Comparison of ENCODE assay signal across 8 mouse cellular contexts in genomic region chr11:115151755-115152429, GRCm38 (mm10). TPM values are rescaled to one million over a fixed set of nuclear protein-coding genes. Genes with fewer than 3 reads are reported as not detected.
A peak's percentile ranks its signal among the peaks of the same experiment; 100 is the strongest.
DNase-seq lines count a peak whose midpoint lies in the region; ATAC-seq lines count a peak whose summit lies in the region.

No protein-coding gene starts in this region.

- H3K27me3 ChIP-seq in limb, embryonic 10.5 days (ENCODE audit: low read depth, poor library complexity, severe bottlenecking): peaks cover 45% of the 10 kb centered on the region
- H3K27me3 ChIP-seq in midbrain, embryonic 14.5 days (ENCODE audit: control insufficient read depth, insufficient read depth, low read length): peaks cover 22% of the 10 kb centered on the region

- peak overlapping the region; percentile 58 for H3K4me2 ChIP-seq in midbrain, embryonic 14.5 days (ENCODE audit: low read length)

- peak overlapping the region; percentile 52 for H3K4me3 ChIP-seq in limb, embryonic 10.5 days
- H3K4me3 ChIP-seq in midbrain, embryonic 14.5 days (replicated peaks; ENCODE audit: low read depth, low read length): peak overlapping the region; percentile 35

- WGBS in limb, embryonic 10.5 days: 12% methylated on average over 15 of the region's 15 CpGs
- WGBS in midbrain, embryonic 14.5 days: 2% methylated on average over 15 of the region's 15 CpGs

- peak; percentile 83; the same call in 1 of the 2 replicates for ATAC-seq in midbrain, embryonic 14.5 days (ENCODE audit: low FRiP score, low TSS enrichment)

- H3K9me3 ChIP-seq in limb, embryonic 10.5 days (replicated peaks): no peaks in the 10 kb centered on the region
- no peaks in the 10 kb centered on the region for H3K9me3 ChIP-seq in midbrain, embryonic 14.5 days (ENCODE audit: control insufficient read depth, low read length)

- peak overlapping the region; percentile 50 for H3K9ac ChIP-seq in midbrain, embryonic 14.5 days (replicated peaks; ENCODE audit: low read length)

- peaks cover 58% of the 10 kb centered on the region for H3K4me1 ChIP-seq in limb, embryonic 10.5 days
- peaks cover 10% of the 10 kb centered on the region; the same call in 1 of the 2 replicates for H3K4me1 ChIP-seq in midbrain, embryonic 14.5 days (ENCODE audit: control insufficient read depth, insufficient read depth, low read length)

- no peaks in the 10 kb centered on the region for H3K36me3 ChIP-seq in limb, embryonic 10.5 days
- H3K36me3 ChIP-seq in midbrain, embryonic 14.5 days (ENCODE audit: control insufficient read depth, insufficient read depth, low read length): no peaks in the 10 kb centered on the region

- H3K27ac ChIP-seq in limb, embryonic 10.5 days: peak overlapping the region; percentile 22; the same call in 1 of the 2 replicates
- H3K27ac ChIP-seq in midbrain, embryonic 14.5 days (replicated peaks; ENCODE audit: low read depth, low read length): no peak overlapping the region

- DNase-seq in urinary bladder, postnatal 25 days (ENCODE audit: low spot score): peak; percentile 55
- DNase-seq in urinary bladder, postnatal 10 days (ENCODE audit: low spot score): no peak
- peak; percentile 95 for DNase-seq in embryo, embryonic 10.5 days (ENCODE audit: low spot score)
- peak; percentile 78 for DNase-seq in heart, postnatal 4 days
- DNase-seq in limb, embryonic 10.5 days (ENCODE audit: low spot score): peak; percentile 89
- peak; percentile 91 for DNase-seq in midbrain, embryonic 14.5 days
- DNase-seq in spleen, adult 12 weeks (ENCODE audit: low spot score): no peak
- no peak for DNase-seq in B cell, adult 2 months

RNA-seq across cellular contexts. Expression of gene Slc9a3r1, which starts 11.2 kb away (rescaled TPM):
- total RNA-seq in heart, postnatal 4 days (2021): 10 to 100 TPM; 13.9 to 15.3 TPM
- polyA plus RNA-seq in limb, embryonic 10.5 days (2016; fragmentation: Nextera tagmentation; extraction: Ambion mirVana): 30.7 and 32.2 TPM in 2 replicates
- 44.3 and 46.6 TPM in 2 replicates for polyA plus RNA-seq in midbrain, embryonic 14.5 days (2014; fragmentation: Nextera tagmentation; extraction: Ambion mirVana)

RNA-seq across cellular contexts. Expression of gene Cd300lf, which starts 18.1 kb away (rescaled TPM):
- total RNA-seq in heart, postnatal 4 days (2021): under 1 TPM; 0.31 to 0.52 TPM
- 0.06 TPM in 1 of 2 replicates, not detected in the other for polyA plus RNA-seq in limb, embryonic 10.5 days (2016; fragmentation: Nextera tagmentation; extraction: Ambion mirVana)
- polyA plus RNA-seq in midbrain, embryonic 14.5 days (2014; fragmentation: Nextera tagmentation; extraction: Ambion mirVana): not detected in 2 replicates

RNA-seq across cellular contexts. Expression of gene Tmem104, which starts 35.4 kb away (rescaled TPM):
- total RNA-seq in heart, postnatal 4 days (2021): 1 to 10 TPM; 5.2 to 9.3 TPM
- 9.1 and 9.8 TPM in 2 replicates for polyA plus RNA-seq in limb, embryonic 10.5 days (2016; fragmentation: Nextera tagmentation; extraction: Ambion mirVana)
- polyA plus RNA-seq in midbrain, embryonic 14.5 days (2014; fragmentation: Nextera tagmentation; extraction: Ambion mirVana): 10.9 and 14.9 TPM in 2 replicates

RNA-seq across cellular contexts. Expression of gene Nat9, which starts 35.8 kb away (rescaled TPM):
- 10 to 100 TPM; 11.9 to 12.0 TPM for total RNA-seq in heart, postnatal 4 days (2021)
- 15.6 and 22.7 TPM in 2 replicates for polyA plus RNA-seq in limb, embryonic 10.5 days (2016; fragmentation: Nextera tagmentation; extraction: Ambion mirVana)
- polyA plus RNA-seq in midbrain, embryonic 14.5 days (2014; fragmentation: Nextera tagmentation; extraction: Ambion mirVana): 17.4 and 21.2 TPM in 2 replicates

Comparison
In these comparisons a context has a peak if more than half of its experiments do, and no peak if none do; other contexts are left out.
1. DNase-seq: peak in urinary bladder, postnatal 25 days (single experiment), embryo, embryonic 10.5 days (single experiment), heart, postnatal 4 days (single experiment), limb, embryonic 10.5 days (single experiment) and midbrain, embryonic 14.5 days (single experiment); none in urinary bladder, postnatal 10 days (single experiment), spleen, adult 12 weeks (single experiment) and B cell, adult 2 months (0 of 2).